Mouse (Mus musculus) frontal cortex, postnatal 10 days (tissue): ENCODE measurements around the gene Rgsl1.
"Not testable (repeated sequence)": the region's sequence is repeated elsewhere in the genome, so short reads cannot be mapped to it uniquely, and the experiment has no call there.

Source experiments
- DNase-seq, 2 experiments: peaks; one replicate each; pipeline ENCODE4 v3.0.0; 2022; ENCODE audit warnings: low spot score in 2 of 2, mixed read lengths in 1 of 2

The Rgsl1 gene

GRCm38 (mm10) chr1:153844042-153844441 lies at the start of gene Rgsl1:
Gene Rgsl1 (minus strand): TSS chr1:153844142.
- no peak for DNase-seq

- no peak for DNase-seq
Observed at GRCm38 (mm10) chr1:153891442-153891841, 47.5 kb upstream of the Rgsl1 start, which contains the start of gene Teddm1a. Gene Teddm1a (plus strand): TSS chr1:153891742.

GRCm38 (mm10) chr1:153890121-153890520 lies 46.2 kb upstream of the Rgsl1 start:
- no peak for DNase-seq

- no peak for DNase-seq
Observed at GRCm38 (mm10) chr1:153886024-153886633, 42.2 kb upstream of the Rgsl1 start.

- not testable (repeated sequence) for DNase-seq
Observed at GRCm38 (mm10) chr1:153880391-153880790, 36.4 kb upstream of the Rgsl1 start.

GRCm38 (mm10) chr1:153874045-153874444 lies 30.1 kb upstream of the Rgsl1 start, which contains the start of gene Teddm1b:
Gene Teddm1b (plus strand): TSS chr1:153874345.
- DNase-seq: no peak

GRCm38 (mm10) chr1:153855946-153856345 lies 12.0 kb upstream of the Rgsl1 start:
- DNase-seq: no peak

- not testable (repeated sequence) for DNase-seq
Observed at GRCm38 (mm10) chr1:153852696-153853095, 8.8 kb upstream of the Rgsl1 start.

GRCm38 (mm10) chr1:153846867-153847266 lies 2.9 kb upstream of the Rgsl1 start:
- no peak for DNase-seq

GRCm38 (mm10) chr1:153846420-153846819 lies 2.5 kb upstream of the Rgsl1 start:
- no peak for DNase-seq

- DNase-seq: no peak
Observed at GRCm38 (mm10) chr1:153842121-153842740, 1.7 kb downstream of the Rgsl1 start.

- no peak for DNase-seq
Observed at GRCm38 (mm10) chr1:153836036-153836435, 7.9 kb downstream of the Rgsl1 start.

- no peak for DNase-seq
Observed at GRCm38 (mm10) chr1:153830746-153831145, 13.2 kb downstream of the Rgsl1 start.

GRCm38 (mm10) chr1:153820216-153820615 lies 23.7 kb downstream of the Rgsl1 start:
- no peak for DNase-seq

- no peak for DNase-seq
Observed at GRCm38 (mm10) chr1:153814278-153814677, 29.7 kb downstream of the Rgsl1 start.

GRCm38 (mm10) chr1:153807390-153807993 lies 36.5 kb downstream of the Rgsl1 start:
- DNase-seq: peak; percentile 23 to 46

GRCm38 (mm10) chr1:153803530-153803929 lies 40.4 kb downstream of the Rgsl1 start:
- DNase-seq: no peak

GRCm38 (mm10) chr1:153802691-153803090 lies 41.3 kb downstream of the Rgsl1 start:
- DNase-seq: no peak

- DNase-seq: no peak
Observed at GRCm38 (mm10) chr1:153794241-153794640, 49.7 kb downstream of the Rgsl1 start.

- DNase-seq: no peak
Observed at GRCm38 (mm10) chr1:153790708-153791107, 53.2 kb downstream of the Rgsl1 start.

- DNase-seq: no peak
Observed at GRCm38 (mm10) chr1:153785608-153786007, 58.3 kb downstream of the Rgsl1 start.

- DNase-seq: no peak
Observed at GRCm38 (mm10) chr1:153783339-153783738, 60.6 kb downstream of the Rgsl1 start.

- DNase-seq: no peak
Observed at GRCm38 (mm10) chr1:153778205-153778604, 65.7 kb downstream of the Rgsl1 start.
